Mouse (Mus musculus): ENCODE results near the gene Smpd4. TPM values are rescaled to one million over a fixed set of nuclear protein-coding genes. Genes with fewer than 3 reads are reported as not detected.

The Smpd4 gene
- polyA plus RNA-seq, 2 experiments: 18.8 to 28.8 TPM

DNA sequence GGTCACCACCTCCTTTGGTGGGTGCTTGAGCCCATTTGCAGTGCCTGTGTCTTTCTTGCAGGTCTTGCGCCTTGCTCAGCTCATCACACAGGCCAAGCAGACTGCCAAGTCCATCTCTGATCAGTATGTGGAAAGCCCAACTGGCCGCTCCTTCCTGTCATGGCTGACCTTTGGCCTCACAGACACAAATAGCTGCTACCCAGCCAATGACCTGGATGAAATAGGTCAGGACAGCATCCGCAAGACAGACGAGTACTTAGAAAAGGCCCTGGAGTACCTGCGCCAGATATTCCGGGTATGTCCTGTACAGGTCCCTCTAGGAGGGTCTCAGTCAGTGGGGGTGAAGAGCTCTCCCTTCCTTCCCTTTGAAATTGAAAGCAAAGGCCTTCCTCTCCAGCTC is 22.1 kb downstream of the Smpd4 start:
- H3K27me3 ChIP-seq (ENCODE audit: control insufficient read depth, insufficient read depth, low read length): no peaks in the 10 kb centered on the region
- DNase-seq (ENCODE audit: low read depth in 3 of 3, low spot score in 3 of 3) (no peak), ATAC-seq (ENCODE audit: insufficient read depth) (no peak)
- peaks cover 34 to 37% of the 10 kb centered on the region in 2 experiments for H3K4me1 ChIP-seq (replicated peaks; ENCODE audit: control insufficient read depth in 2 of 2, insufficient read depth in 2 of 2, low read length in 1 of 2)
- no peak overlapping the region for H3K4me2 ChIP-seq (ENCODE audit: low read depth)
- WGBS (ENCODE audit: insufficient replicate concordance): 87% methylated on average over 6 of the region's 6 CpGs
- peaks cover 35% of the 10 kb centered on the region for H3K36me3 ChIP-seq (replicated peaks; ENCODE audit: control insufficient read depth, insufficient read depth, low read depth)
- no peak for TF ChIP-seq EP300 (IDR thresholded peaks at IDR 0.05; ENCODE audit: low read depth)
- no peak for TF ChIP-seq CTCF (IDR thresholded peaks at IDR 0.05; ENCODE audit: low read depth)
- no peaks in the 10 kb centered on the region for H3K9me3 ChIP-seq (ENCODE audit: control insufficient read depth, low read length)
- H3K9ac ChIP-seq (replicated peaks): no peak overlapping the region
- H3K4me3 ChIP-seq (ENCODE audit: insufficient read depth in 1 of 2, low read depth in 2 of 2, low read length in 2 of 2): no peak overlapping the region
- H3K27ac ChIP-seq: no peak overlapping the region

DNA sequence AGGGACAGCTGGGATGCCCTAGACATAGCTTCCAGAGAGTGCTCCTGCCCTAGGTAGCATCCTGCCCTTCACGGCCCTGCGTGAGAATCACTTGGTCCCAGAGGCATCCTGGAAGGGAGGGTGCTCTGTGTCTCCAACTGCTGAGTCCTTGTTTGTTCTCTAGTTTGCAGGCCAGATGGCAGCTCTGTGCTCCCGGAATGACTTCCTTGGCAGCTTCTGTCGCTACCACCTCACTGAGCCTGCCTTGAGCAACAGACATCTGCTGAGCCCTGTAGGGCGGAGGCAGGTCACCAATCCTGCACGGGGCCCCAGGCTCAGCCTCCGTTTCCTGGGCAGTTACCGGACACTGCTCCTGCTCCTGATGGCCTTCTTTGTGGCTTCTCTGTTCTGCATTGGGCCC is 23.2 kb downstream of the Smpd4 start:
- no peak overlapping the region for H3K27ac ChIP-seq
- H3K27me3 ChIP-seq (ENCODE audit: control insufficient read depth, insufficient read depth, low read length): no peaks in the 10 kb centered on the region
- H3K4me3 ChIP-seq (ENCODE audit: insufficient read depth in 1 of 2, low read depth in 2 of 2, low read length in 2 of 2): no peak overlapping the region
- H3K36me3 ChIP-seq (replicated peaks; ENCODE audit: control insufficient read depth, insufficient read depth, low read depth): peaks cover 35% of the 10 kb centered on the region
- H3K4me2 ChIP-seq (ENCODE audit: low read depth): no peak overlapping the region
- no peak overlapping the region for H3K9ac ChIP-seq (replicated peaks)
- H3K9me3 ChIP-seq (ENCODE audit: control insufficient read depth, low read length): no peaks in the 10 kb centered on the region
- DNase-seq (ENCODE audit: low read depth in 3 of 3, low spot score in 3 of 3) (no peak), ATAC-seq (ENCODE audit: insufficient read depth) (no peak)
- peaks cover 31 to 36% of the 10 kb centered on the region in 2 experiments for H3K4me1 ChIP-seq (replicated peaks; ENCODE audit: control insufficient read depth in 2 of 2, insufficient read depth in 2 of 2, low read length in 1 of 2)
- WGBS (ENCODE audit: insufficient replicate concordance): 90% methylated on average over 8 of the region's 8 CpGs
- TF ChIP-seq EP300 (IDR thresholded peaks at IDR 0.05; ENCODE audit: low read depth) (no peak), CTCF (IDR thresholded peaks at IDR 0.05; ENCODE audit: low read depth) (no peak)

DNA sequence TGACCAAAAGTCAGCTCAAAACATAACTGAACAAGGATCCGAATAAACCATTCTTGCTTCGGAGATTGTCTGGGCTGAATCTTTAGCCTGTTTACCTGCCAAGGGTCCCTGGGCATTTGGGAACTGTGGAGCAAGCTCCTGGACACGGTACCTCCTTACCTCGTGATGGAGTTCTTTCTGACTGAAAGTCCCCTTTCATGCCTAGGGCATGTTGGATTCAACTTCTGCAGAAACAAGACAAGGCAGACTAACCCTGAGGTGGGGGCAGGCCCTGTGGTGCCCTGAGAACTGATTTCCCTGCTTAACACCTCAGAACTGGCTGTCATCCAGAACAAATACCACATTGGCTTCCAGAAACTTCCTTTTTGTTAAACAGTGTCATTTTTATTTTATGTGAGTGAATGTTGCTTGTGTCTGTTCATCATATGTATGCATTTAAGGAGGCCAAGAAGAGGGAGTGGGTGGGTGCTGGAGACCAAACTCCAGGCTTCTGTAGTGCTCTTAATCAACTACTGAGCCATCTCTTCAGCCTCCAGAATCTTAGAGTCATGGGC is 24.4 kb downstream of the Smpd4 start:
- Histone ChIP-seq H3K27me3 (ENCODE audit: control insufficient read depth, insufficient read depth, low read length) (no peaks in the 10 kb centered on the region), H3K4me1 (replicated peaks; ENCODE audit: control insufficient read depth in 2 of 2, insufficient read depth in 2 of 2, low read length in 1 of 2) (peaks cover 22 to 27% of the 10 kb centered on the region in 2 experiments), H3K9me3 (ENCODE audit: control insufficient read depth, low read length) (no peaks in the 10 kb centered on the region), H3K4me2 (ENCODE audit: low read depth) (no peak overlapping the region), H3K36me3 (replicated peaks; ENCODE audit: control insufficient read depth, insufficient read depth, low read depth) (peaks cover 34% of the 10 kb centered on the region), H3K27ac (no peak overlapping the region), H3K9ac (replicated peaks) (no peak overlapping the region), H3K4me3 (ENCODE audit: insufficient read depth in 1 of 2, low read depth in 2 of 2, low read length in 2 of 2) (no peak overlapping the region)
- no peak for ATAC-seq (ENCODE audit: insufficient read depth)
- TF ChIP-seq EP300 (IDR thresholded peaks at IDR 0.05; ENCODE audit: low read depth) (no peak), CTCF (IDR thresholded peaks at IDR 0.05; ENCODE audit: low read depth) (no peak)
- 79% methylated on average over 4 of the region's 4 CpGs for WGBS (ENCODE audit: insufficient replicate concordance)
- DNase-seq (ENCODE audit: low read depth in 3 of 3, low spot score in 3 of 3): no peak

DNA sequence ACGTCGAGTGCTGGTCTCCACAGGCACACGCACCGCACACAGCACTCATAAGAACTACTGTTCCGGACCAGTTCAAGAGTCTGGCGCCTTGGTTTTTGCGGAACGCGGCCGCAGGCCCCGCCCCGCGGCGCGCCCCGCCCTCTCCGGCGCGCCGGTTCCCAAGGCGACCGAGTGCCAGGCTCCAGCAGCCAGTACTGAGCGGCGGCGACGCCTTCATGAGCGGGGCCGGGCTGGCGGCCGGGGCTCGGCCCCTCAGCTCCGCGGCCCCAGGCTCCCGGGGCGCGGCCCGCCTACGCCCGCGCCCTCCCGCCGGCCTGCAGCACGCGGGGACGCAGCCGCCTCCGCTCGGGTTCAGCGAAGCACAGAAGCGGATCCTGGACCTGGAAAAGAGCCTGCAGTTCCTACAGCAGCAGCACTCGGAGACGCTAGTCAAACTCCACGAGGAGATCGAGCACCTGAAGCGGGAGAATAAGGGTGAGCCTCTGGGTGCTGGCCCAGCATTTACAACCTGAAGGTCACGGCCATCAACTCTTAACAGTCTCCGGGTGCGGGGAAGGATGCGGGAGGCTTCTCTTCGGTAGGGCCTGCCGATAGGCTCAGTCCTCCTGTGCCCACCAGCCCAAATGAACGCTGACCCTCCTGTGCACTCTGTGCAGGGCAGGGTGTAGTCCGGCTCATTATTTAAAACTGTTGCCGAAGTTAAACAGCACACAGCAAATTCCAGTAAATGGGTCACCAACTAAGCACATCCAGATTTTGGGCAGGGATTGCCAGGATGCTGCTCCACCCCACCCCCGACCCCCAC is 27.4 kb downstream of the Smpd4 start, which contains the start of gene Ccdc74a:
Gene Ccdc74a, plus strand, starts transcription at position 161 of the 805 bp plus-strand sequence.
- TF ChIP-seq CTCF (IDR thresholded peaks at IDR 0.05; ENCODE audit: low read depth): no peak
- no peak for TF ChIP-seq EP300 (IDR thresholded peaks at IDR 0.05; ENCODE audit: low read depth)
- DNase-seq (ENCODE audit: low read depth in 3 of 3, low spot score in 3 of 3) (peak; percentile 78 to 79 (median 79)), ATAC-seq (ENCODE audit: insufficient read depth) (peak; percentile 99)
- Histone ChIP-seq H3K27me3 (ENCODE audit: control insufficient read depth, insufficient read depth, low read length) (no peaks in the 10 kb centered on the region), H3K9me3 (ENCODE audit: control insufficient read depth, low read length) (no peaks in the 10 kb centered on the region), H3K4me3 (ENCODE audit: insufficient read depth in 1 of 2, low read depth in 2 of 2, low read length in 2 of 2) (peak within 1 kb of the TSS; percentile 48 to 55), H3K27ac (peak within 1 kb of the TSS; percentile 7; the same call in 1 of the 2 replicates), H3K4me1 (replicated peaks; ENCODE audit: control insufficient read depth in 2 of 2, insufficient read depth in 2 of 2, low read length in 1 of 2) (peaks cover 11 to 19% of the 10 kb centered on the region in 2 experiments), H3K9ac (replicated peaks) (peak within 1 kb of the TSS; percentile 47), H3K4me2 (ENCODE audit: low read depth) (peak within 1 kb of the TSS; percentile 70), H3K36me3 (replicated peaks; ENCODE audit: control insufficient read depth, insufficient read depth, low read depth) (peaks cover 12% of the 10 kb centered on the region)
- 4% methylated on average over 65 of the region's 65 CpGs for WGBS (ENCODE audit: insufficient replicate concordance)

DNA sequence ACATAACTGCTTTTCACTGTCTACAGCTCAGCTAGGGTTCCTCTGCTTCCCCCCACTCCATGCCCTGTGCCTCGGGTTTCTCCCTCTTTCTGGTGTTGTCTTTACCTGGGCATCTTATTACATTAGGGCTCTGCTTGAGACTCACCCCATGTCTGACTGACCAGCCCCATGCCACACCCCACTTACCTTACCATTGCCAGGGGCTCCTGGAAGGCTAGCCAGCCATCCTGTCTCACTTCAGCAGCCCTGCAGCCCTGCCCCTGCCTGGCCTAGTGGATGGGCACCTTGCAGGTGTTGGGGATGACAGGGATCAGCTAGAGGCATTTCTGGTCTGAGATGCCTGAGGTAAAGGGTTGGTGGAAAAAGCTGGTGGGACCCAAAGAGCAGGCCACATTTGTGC is 28.0 kb downstream of the Smpd4 start:
- no peak for ATAC-seq (ENCODE audit: insufficient read depth)
- whole genome bisulfite sequencing (ENCODE audit: insufficient replicate concordance): 41% methylated on average over 1 of the region's 1 CpGs
- Histone ChIP-seq H3K4me1 (replicated peaks; ENCODE audit: control insufficient read depth in 2 of 2, insufficient read depth in 2 of 2, low read length in 1 of 2) (peaks cover 11 to 19% of the 10 kb centered on the region in 2 experiments), H3K4me2 (ENCODE audit: low read depth) (peak overlapping the region; percentile 70), H3K27ac (no peak overlapping the region; the same call in 1 of the 2 replicates), H3K4me3 (ENCODE audit: insufficient read depth in 1 of 2, low read depth in 2 of 2, low read length in 2 of 2) (peak overlapping the region in 1 of 2 experiments; percentile 48; a peak in 2 of 4 replicates), H3K9me3 (ENCODE audit: control insufficient read depth, low read length) (no peaks in the 10 kb centered on the region), H3K27me3 (ENCODE audit: control insufficient read depth, insufficient read depth, low read length) (no peaks in the 10 kb centered on the region), H3K9ac (replicated peaks) (peak overlapping the region; percentile 35), H3K36me3 (replicated peaks; ENCODE audit: control insufficient read depth, insufficient read depth, low read depth) (peaks cover 9% of the 10 kb centered on the region)
- TF ChIP-seq EP300 (IDR thresholded peaks at IDR 0.05; ENCODE audit: low read depth) (no peak), CTCF (IDR thresholded peaks at IDR 0.05; ENCODE audit: low read depth) (no peak)
- no peak for DNase-seq (ENCODE audit: low read depth in 3 of 3, low spot score in 3 of 3)
